Mouse (Mus musculus) testis, adult 2 months (tissue): ENCODE data around the gene Tmco2.

Experiments
- CTCF ChIP-seq: fragments of 200-500 bp; IDR thresholded peaks from 2 replicates; pipeline ENCODE4 v1.5.1; 2012; ENCODE audit warnings: low read depth, mild to moderate bottlenecking, inconsistent platforms, low read length, moderate library complexity; ENCODE audit not compliant: control insufficient read depth, insufficient read depth, insufficient replicate concordance
- POLR2A ChIP-seq: fragments of 200-500 bp; IDR thresholded peaks from 2 replicates; pipeline ENCODE4 v1.6.1; 2012; ENCODE audit warnings: low read depth, mild to moderate bottlenecking, inconsistent platforms, low read length, moderate library complexity; ENCODE audit not compliant: control insufficient read depth

GRCm38 (mm10) chr4:121056342-121056741 is 52.7 kb downstream of the Tmco2 start:
- TF ChIP-seq CTCF (peak; percentile 50; the same call in 1 of the 2 replicates), POLR2A (no peak)
